Mouse (Mus musculus): Measurements from ENCODE around the gene Pmpca.

Gene Pmpca

GRCm38 (mm10) chr2:26434791-26435572 is 45.8 kb downstream of the Pmpca start:
- no peak for DNase-seq

GRCm38 (mm10) chr2:26437221-26437620 is 48.1 kb downstream of the Pmpca start:
- no peak for DNase-seq

- DNase-seq: no peak
These were observed 49.2 kb downstream of the Pmpca start for GRCm38 (mm10) chr2:26438373-26438772.

GRCm38 (mm10) chr2:26439671-26440070 is 50.5 kb downstream of the Pmpca start:
- DNase-seq: no peak

GRCm38 (mm10) chr2:26441261-26441660 is 52.1 kb downstream of the Pmpca start:
- DNase-seq: no peak

- DNase-seq: no peak
These were observed 52.5 kb downstream of the Pmpca start for GRCm38 (mm10) chr2:26441688-26442087.

GRCm38 (mm10) chr2:26442843-26443242 is 53.7 kb downstream of the Pmpca start:
- DNase-seq: no peak

- no peak for DNase-seq
These were observed 54.7 kb downstream of the Pmpca start for GRCm38 (mm10) chr2:26443876-26444275.

GRCm38 (mm10) chr2:26444368-26444767 is 55.2 kb downstream of the Pmpca start:
- DNase-seq: peak; percentile 50

- DNase-seq: peak; percentile 100
These were observed 56.0 kb downstream of the Pmpca start, which contains the start of gene Sec16a for GRCm38 (mm10) chr2:26444946-26445665. Gene Sec16a, minus strand, starts transcription at chr2:26445216.

GRCm38 (mm10) chr2:26445666-26446445 is 56.7 kb downstream of the Pmpca start:
- DNase-seq: peak; percentile 95

- no peak for DNase-seq
These were observed 57.5 kb downstream of the Pmpca start for GRCm38 (mm10) chr2:26446671-26447070.
